Mouse (Mus musculus) midbrain, embryonic 15.5 days (tissue): ENCODE results near the gene Cep95. TPM values are rescaled to one million over a fixed set of nuclear protein-coding genes. Genes with fewer than 3 reads are reported as not detected.
A peak's percentile ranks its signal among the peaks of the same experiment; 100 is the strongest.
"Not testable (repeated sequence)": the region's sequence is repeated elsewhere in the genome, so short reads cannot be mapped to it uniquely, and the experiment has no call there.

ENCODE experiments used
- ATAC-seq: fragments of 200-750 bp; cut with Nextera tagmentation; replicated peaks from 2 replicates; pipeline ENCODE4 v1.8.0; 2017; ENCODE audit warnings: moderate TSS enrichment
- H3K27ac ChIP-seq: fragments of 300-500 bp; sonication (generic); 2 replicates; pipeline ENCODE4 v1.5.1; 2015; ENCODE audit warnings: mild to moderate bottlenecking, inconsistent platforms
- H3K27me3 ChIP-seq: fragments of 300-500 bp; sonication (generic); replicated peaks from 2 replicates; pipeline ENCODE4 v1.6.1; 2015; ENCODE audit warnings: inconsistent platforms
- H3K36me3 ChIP-seq: fragments of 300-500 bp; sonication (generic); replicated peaks from 2 replicates; pipeline ENCODE4 v1.6.1; 2015; ENCODE audit warnings: inconsistent platforms
- H3K4me1 ChIP-seq: fragments of 300-500 bp; sonication (generic); 2 replicates; pipeline ENCODE4 v1.6.1; 2015; ENCODE audit warnings: inconsistent platforms
- H3K4me2 ChIP-seq: fragments of 300-500 bp; sonication (generic); 2 replicates; pipeline ENCODE4 v1.6.1; 2015; ENCODE audit warnings: inconsistent platforms, mild to moderate bottlenecking, moderate library complexity
- H3K4me3 ChIP-seq: fragments of 300-500 bp; sonication (generic); 2 replicates; pipeline ENCODE4 v1.5.1; 2015; ENCODE audit warnings: mild to moderate bottlenecking, inconsistent platforms
- H3K9ac ChIP-seq: fragments of 300-500 bp; sonication (generic); 2 replicates; pipeline ENCODE4 v1.6.1; 2015; ENCODE audit warnings: mild to moderate bottlenecking, inconsistent platforms
- H3K9me3 ChIP-seq: fragments of 300-500 bp; sonication (generic); 2 replicates; pipeline ENCODE4 v1.6.1; 2016; ENCODE audit warnings: inconsistent platforms
- WGBS: fragments of 180-500 bp; shearing (Covaris S2); methylation state at CpG from one replicate; pipeline ENCODE4 v1.1.7; 2015; ENCODE audit warnings: mixed read lengths; 5-methylcytosine and 5-hydroxymethylcytosine counted together
- polyA plus RNA-seq: library from polyadenylated mRNA; unstranded; fragments of >200 nt; fragmentation: Nextera tagmentation; extraction: Ambion mirVana; gene quantifications from 2 replicates; pipeline ENCODE4 v1.2.1, GENCODE M21; 2015

Gene Cep95
- polyA plus RNA-seq, 1 experiment from 2014 or later, result 17.3 TPM

- no peaks in the 10 kb centered on the region for H3K27me3 ChIP-seq
- H3K4me3 ChIP-seq, result no peak overlapping the region
- WGBS, result 81% methylated on average over 9 of the region's 9 CpGs
- H3K27ac ChIP-seq, result no peak overlapping the region
- peaks cover under 1% of the 10 kb centered on the region for H3K4me1 ChIP-seq
- no peaks in the 10 kb centered on the region for H3K9me3 ChIP-seq
- no peak for ATAC-seq
- H3K9ac ChIP-seq, result no peak overlapping the region
- peaks cover 55% of the 10 kb centered on the region for H3K36me3 ChIP-seq
- no peak overlapping the region for H3K4me2 ChIP-seq
Observed at GRCm38 (mm10) chr11:106795679-106796078, 6.6 kb downstream of the Cep95 start.

GRCm38 (mm10) chr11:106802069-106802627 lies 13.1 kb downstream of the Cep95 start:
- Histone ChIP-seq H3K36me3 (peaks cover 45% of the 10 kb centered on the region), H3K9me3 (no peaks in the 10 kb centered on the region), H3K4me1 (no peaks in the 10 kb centered on the region), H3K4me2 (no peak overlapping the region), H3K27ac (no peak overlapping the region), H3K9ac (no peak overlapping the region), H3K4me3 (no peak overlapping the region), H3K27me3 (no peaks in the 10 kb centered on the region)
- ATAC-seq, result no peak
- 78% methylated on average over 10 of the region's 10 CpGs for WGBS

GRCm38 (mm10) chr11:106807442-106807841 lies 18.4 kb downstream of the Cep95 start:
- not testable (repeated sequence) for H3K27ac ChIP-seq, H3K4me2 ChIP-seq, H3K9me3 ChIP-seq, H3K4me3 ChIP-seq, ATAC-seq, H3K9ac ChIP-seq, H3K27me3 ChIP-seq, H3K4me1 ChIP-seq
- H3K36me3 ChIP-seq, result peaks cover 17% of the 10 kb centered on the region; the same call in 1 of the 2 replicates
- 86% methylated on average over 1 of the region's 1 CpGs for WGBS

DNA sequence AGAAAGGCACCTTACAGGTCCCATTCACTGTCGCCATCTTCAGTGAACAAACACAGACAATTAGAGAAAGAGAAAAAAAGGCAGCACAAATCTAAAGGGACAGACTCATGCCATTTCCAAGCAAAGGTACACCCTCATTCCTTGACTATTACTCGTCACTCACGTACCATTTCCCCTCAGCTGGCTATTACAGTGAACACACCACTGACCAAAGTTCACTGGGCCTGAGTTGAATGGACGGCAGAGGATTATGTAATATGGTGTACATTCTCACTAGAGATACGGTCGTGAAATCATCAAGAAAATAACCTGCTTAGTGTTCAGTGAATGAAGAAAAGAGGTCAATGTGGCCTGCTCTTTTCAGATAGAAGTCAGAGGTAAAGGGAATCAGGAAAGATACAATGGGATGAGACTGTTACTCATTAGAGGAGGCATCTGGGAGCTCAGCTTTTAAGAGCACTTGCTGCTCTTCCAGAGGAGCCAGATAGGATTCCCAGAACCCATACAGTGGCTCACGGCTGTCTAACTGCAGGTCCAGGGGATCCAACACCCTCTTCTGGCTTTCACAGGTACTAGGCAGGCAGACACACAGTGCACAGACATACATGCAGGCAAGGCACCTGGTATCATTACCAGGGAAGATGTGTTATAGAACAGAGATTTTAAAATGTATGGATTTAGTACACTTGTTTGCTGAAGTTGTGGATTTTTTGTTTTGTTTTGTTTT lies 23.5 kb downstream of the Cep95 start:
- Histone ChIP-seq H3K9ac (no peak overlapping the region), H3K27me3 (no peaks in the 10 kb centered on the region), H3K4me1 (no peaks in the 10 kb centered on the region), H3K27ac (no peak overlapping the region), H3K36me3 (peaks cover 36% of the 10 kb centered on the region), H3K4me3 (no peak overlapping the region), H3K9me3 (no peaks in the 10 kb centered on the region), H3K4me2 (no peak overlapping the region)
- WGBS, result 91% methylated on average over 7 of the region's 7 CpGs
- no peak for ATAC-seq

GRCm38 (mm10) chr11:106814601-106815320 lies 25.7 kb downstream of the Cep95 start:
- 80% methylated on average over 14 of the region's 14 CpGs for WGBS
- no peak for ATAC-seq

GRCm38 (mm10) chr11:106815331-106815730 lies 26.3 kb downstream of the Cep95 start:
- no peak overlapping the region for H3K4me2 ChIP-seq

More at GRCm38 (mm10) chr11:106814601-106815320, 25.7 kb downstream of the Cep95 start:
- Histone ChIP-seq H3K4me1 (peaks cover 13% of the 10 kb centered on the region; the same call in 1 of the 2 replicates), H3K27me3 (no peaks in the 10 kb centered on the region), H3K9ac (no peak overlapping the region), H3K4me3 (no peak overlapping the region), H3K27ac (no peak overlapping the region), H3K36me3 (peaks cover 42% of the 10 kb centered on the region), H3K4me2 (no peak overlapping the region), H3K9me3 (no peaks in the 10 kb centered on the region)

GRCm38 (mm10) chr11:106815761-106816160 lies 26.7 kb downstream of the Cep95 start:
- no peak overlapping the region for H3K9ac ChIP-seq
- H3K27ac ChIP-seq, result no peak overlapping the region
- peaks cover 43% of the 10 kb centered on the region for H3K36me3 ChIP-seq
- no peaks in the 10 kb centered on the region for H3K27me3 ChIP-seq
- ATAC-seq, result no peak
- H3K4me3 ChIP-seq, result no peak overlapping the region
- H3K4me1 ChIP-seq, result peaks cover 13% of the 10 kb centered on the region; the same call in 1 of the 2 replicates
- H3K9me3 ChIP-seq, result no peaks in the 10 kb centered on the region
- H3K4me2 ChIP-seq, result no peak overlapping the region
- 97% methylated on average over 2 of the region's 2 CpGs for WGBS

More at GRCm38 (mm10) chr11:106815331-106815730, 26.3 kb downstream of the Cep95 start:
- Histone ChIP-seq H3K4me3 (no peak overlapping the region), H3K36me3 (peaks cover 42% of the 10 kb centered on the region), H3K9me3 (no peaks in the 10 kb centered on the region), H3K4me1 (peaks cover 13% of the 10 kb centered on the region; the same call in 1 of the 2 replicates), H3K27me3 (no peaks in the 10 kb centered on the region), H3K9ac (no peak overlapping the region), H3K27ac (no peak overlapping the region)
- ATAC-seq, result no peak
- WGBS, result 98% methylated on average over 2 of the region's 2 CpGs

DNA sequence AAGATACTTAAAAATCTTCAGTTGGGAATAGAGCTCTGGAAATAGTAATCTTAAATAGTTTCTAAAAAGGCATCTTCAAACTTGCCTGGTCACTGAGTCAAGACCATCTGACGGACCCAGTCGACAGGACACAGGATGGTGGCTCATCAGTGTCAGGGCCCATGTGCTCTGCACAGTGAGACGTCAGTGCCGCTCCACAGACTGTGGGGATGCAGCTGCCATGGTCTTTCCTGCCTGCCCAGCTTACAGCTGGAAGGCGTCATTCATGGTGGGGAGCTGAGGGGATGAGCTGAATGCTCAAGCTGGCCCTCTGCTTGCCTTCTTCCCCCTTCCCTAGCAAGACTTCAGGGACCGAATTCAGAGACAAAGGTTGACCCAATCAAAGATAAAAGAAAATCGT lies 27.3 kb downstream of the Cep95 start:
- no peak for ATAC-seq
- WGBS, result 82% methylated on average over 7 of the region's 7 CpGs
- no peak overlapping the region for H3K4me2 ChIP-seq
- H3K9ac ChIP-seq, result no peak overlapping the region
- no peaks in the 10 kb centered on the region for H3K27me3 ChIP-seq
- H3K9me3 ChIP-seq, result no peaks in the 10 kb centered on the region
- no peak overlapping the region for H3K27ac ChIP-seq
- H3K4me1 ChIP-seq, result peaks cover 13% of the 10 kb centered on the region; the same call in 1 of the 2 replicates
- no peak overlapping the region for H3K4me3 ChIP-seq
- H3K36me3 ChIP-seq, result peaks cover 43% of the 10 kb centered on the region

DNA sequence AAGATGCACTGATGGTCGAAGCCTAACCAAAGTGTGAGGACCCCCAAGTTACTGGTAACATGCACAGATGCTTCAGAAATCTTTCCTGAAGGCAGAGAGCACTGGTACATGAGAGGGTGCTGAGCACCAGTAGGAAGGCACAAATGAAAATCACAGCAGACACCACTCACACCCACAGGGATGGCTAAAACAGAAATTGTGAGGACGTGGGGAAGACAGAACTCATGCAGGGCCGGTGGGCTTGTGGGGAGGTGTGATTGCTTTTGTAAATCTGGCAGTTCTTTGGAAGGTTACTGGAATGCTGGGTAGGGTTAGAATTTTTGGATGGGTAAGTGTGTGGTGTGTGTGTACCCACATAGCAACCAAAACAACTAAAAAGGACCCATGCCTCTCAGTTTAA lies 28.1 kb downstream of the Cep95 start:
- Histone ChIP-seq H3K27me3 (no peaks in the 10 kb centered on the region), H3K27ac (no peak overlapping the region), H3K4me3 (no peak overlapping the region), H3K9me3 (no peaks in the 10 kb centered on the region), H3K4me2 (no peak overlapping the region), H3K9ac (no peak overlapping the region), H3K4me1 (peaks cover 13% of the 10 kb centered on the region; the same call in 1 of the 2 replicates), H3K36me3 (peaks cover 43% of the 10 kb centered on the region)
- 85% methylated on average over 3 of the region's 3 CpGs for WGBS
- no peak for ATAC-seq

DNA sequence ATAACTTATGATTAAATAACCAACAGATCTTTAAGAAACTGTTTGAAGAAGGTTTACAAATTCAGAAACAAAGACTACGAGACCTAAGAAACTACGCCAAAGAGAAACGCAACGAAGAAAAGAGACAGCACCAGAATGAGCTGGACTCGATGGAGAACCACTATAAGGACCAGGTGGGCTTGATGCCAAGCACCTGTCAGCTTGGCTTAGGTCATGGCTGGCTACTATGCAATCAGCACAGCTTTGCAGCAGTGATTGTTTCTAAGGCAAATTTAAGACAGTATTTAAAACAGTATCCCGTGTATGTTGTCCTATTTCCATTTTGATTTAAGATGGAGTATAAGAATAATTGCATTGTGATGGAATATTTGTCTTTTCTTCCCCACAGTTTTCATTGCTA lies 28.8 kb downstream of the Cep95 start:
- Histone ChIP-seq H3K4me2 (no peak overlapping the region), H3K27me3 (no peaks in the 10 kb centered on the region), H3K9me3 (no peaks in the 10 kb centered on the region), H3K9ac (no peak overlapping the region), H3K36me3 (peaks cover 37% of the 10 kb centered on the region), H3K27ac (peak overlapping the region; percentile 63), H3K4me3 (no peak overlapping the region), H3K4me1 (peaks cover 13% of the 10 kb centered on the region; the same call in 1 of the 2 replicates)
- ATAC-seq, result no peak
- WGBS, result 75% methylated on average over 6 of the region's 6 CpGs

DNA sequence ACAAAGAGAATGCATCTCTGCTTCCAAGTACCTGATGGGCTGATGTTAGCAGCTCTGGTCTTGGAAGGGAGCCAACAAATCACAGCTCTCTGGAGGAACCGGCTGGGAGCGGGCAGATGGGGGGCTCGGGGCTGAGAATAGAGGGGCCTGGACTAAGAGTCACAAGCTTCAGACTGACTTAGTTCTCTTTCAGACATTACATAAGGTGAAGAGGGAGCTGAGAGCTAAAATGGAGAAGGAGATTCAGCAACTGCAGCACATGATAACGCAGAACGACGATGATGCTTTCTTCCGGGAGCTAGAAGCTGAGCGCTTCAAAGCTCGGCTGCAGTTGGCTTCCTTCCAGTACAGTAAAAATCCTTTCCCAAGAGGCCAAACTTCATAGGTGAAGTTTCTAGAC lies 29.3 kb downstream of the Cep95 start:
- Histone ChIP-seq H3K4me2 (no peak overlapping the region), H3K4me1 (peaks cover 13% of the 10 kb centered on the region; the same call in 1 of the 2 replicates), H3K27ac (peak overlapping the region; percentile 63), H3K27me3 (no peaks in the 10 kb centered on the region), H3K9me3 (no peaks in the 10 kb centered on the region), H3K4me3 (no peak overlapping the region), H3K36me3 (peaks cover 34% of the 10 kb centered on the region), H3K9ac (no peak overlapping the region)
- no peak; the same call in 1 of the 2 replicates for ATAC-seq
- 50% methylated on average over 9 of the region's 9 CpGs for WGBS

GRCm38 (mm10) chr11:106819595-106819994 lies 30.5 kb downstream of the Cep95 start:
- H3K4me1 ChIP-seq, result peaks cover 13% of the 10 kb centered on the region; the same call in 1 of the 2 replicates
- no peak overlapping the region for H3K4me3 ChIP-seq
- WGBS, result 93% methylated on average over 9 of the region's 9 CpGs
- H3K4me2 ChIP-seq, result no peak overlapping the region
- peaks cover 28% of the 10 kb centered on the region for H3K36me3 ChIP-seq
- H3K27me3 ChIP-seq, result no peaks in the 10 kb centered on the region
- no peak overlapping the region for H3K9ac ChIP-seq
- ATAC-seq, result no peak
- H3K9me3 ChIP-seq, result no peaks in the 10 kb centered on the region
- H3K27ac ChIP-seq, result no peak overlapping the region
